Mouse (Mus musculus) left cerebral cortex, adult 2 months (tissue): ENCODE results near the gene Mast3. TPM values are rescaled to one million over a fixed set of nuclear protein-coding genes. Genes with fewer than 3 reads are reported as not detected.
A peak's percentile ranks its signal among the peaks of the same experiment; 100 is the strongest.

Experiments
- DNase-seq, 2 experiments: peaks; one replicate each; pipeline ENCODE4 v3.0.0; 2021 to 2022; ENCODE audit warnings: low spot score in 2 of 2, mixed read lengths in 1 of 2; ENCODE audit errors: extremely low spot score in 1 of 2
- H3K27ac ChIP-seq: fragments of 200-600 bp; 2 replicates; pipeline ENCODE4 v1.8.1; 2022
- H3K4me3 ChIP-seq: fragments of 200-600 bp; 2 replicates; pipeline ENCODE4 v1.8.1; 2022
- CTCF ChIP-seq: fragments of 200-600 bp; IDR thresholded peaks from 2 replicates; pipeline ENCODE4 v1.8.1; 2022; ENCODE audit warnings: antibody characterized with exemption, mild to moderate bottlenecking, moderate library complexity
- intact Hi-C: fragments of 180-260 bp; cut with DNase I; formaldehyde crosslinking; loops from one replicate; pipeline ENCODE4 v1.15.1; 2025
- total RNA-seq, 2 experiments: library from RNA; stranded (reverse); gene quantifications; 2 replicates each; pipeline ENCODE4 v1.2.3; 2021

Gene Mast3
- total RNA-seq, 2 experiments from 2014 or later, result 369 to 386 TPM

DNA sequence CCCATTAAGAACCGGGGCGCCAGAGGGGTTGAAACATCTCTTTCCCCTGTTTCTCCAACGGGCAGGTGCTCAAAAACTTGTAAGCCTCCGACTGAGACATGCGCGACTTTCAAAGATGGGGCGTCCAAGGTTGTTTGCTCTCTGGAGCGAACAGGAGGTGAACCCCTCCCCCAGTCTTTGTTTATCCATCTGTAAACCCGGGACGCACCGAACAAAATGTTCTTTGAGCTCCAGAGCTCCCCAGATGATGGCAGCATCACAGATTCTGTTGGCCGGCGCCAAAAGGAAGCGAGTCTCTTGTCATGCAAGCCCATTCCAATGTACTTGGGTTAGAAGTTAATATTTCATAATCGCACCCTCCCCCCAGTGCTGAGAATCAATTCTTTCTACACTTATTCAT lies 6.6 kb downstream of the Mast3 start:
- no peak for DNase-seq
- Histone ChIP-seq H3K27ac (peak overlapping the region; percentile 88), H3K4me3 (peak overlapping the region; percentile 67)
- TF ChIP-seq CTCF, result no peak; the same call in 1 of the 2 replicates
- intact Hi-C loops, result no loop called here

- intact Hi-C loops, result no loop called here
- Histone ChIP-seq H3K4me3 (peak overlapping the region; percentile 67), H3K27ac (peak overlapping the region; percentile 88)
- TF ChIP-seq CTCF, result no peak
- DNase-seq, result peak; percentile 83 to 88
These were observed 7.5 kb downstream of the Mast3 start for GRCm38 (mm10) chr8:70797081-70798070.

DNA sequence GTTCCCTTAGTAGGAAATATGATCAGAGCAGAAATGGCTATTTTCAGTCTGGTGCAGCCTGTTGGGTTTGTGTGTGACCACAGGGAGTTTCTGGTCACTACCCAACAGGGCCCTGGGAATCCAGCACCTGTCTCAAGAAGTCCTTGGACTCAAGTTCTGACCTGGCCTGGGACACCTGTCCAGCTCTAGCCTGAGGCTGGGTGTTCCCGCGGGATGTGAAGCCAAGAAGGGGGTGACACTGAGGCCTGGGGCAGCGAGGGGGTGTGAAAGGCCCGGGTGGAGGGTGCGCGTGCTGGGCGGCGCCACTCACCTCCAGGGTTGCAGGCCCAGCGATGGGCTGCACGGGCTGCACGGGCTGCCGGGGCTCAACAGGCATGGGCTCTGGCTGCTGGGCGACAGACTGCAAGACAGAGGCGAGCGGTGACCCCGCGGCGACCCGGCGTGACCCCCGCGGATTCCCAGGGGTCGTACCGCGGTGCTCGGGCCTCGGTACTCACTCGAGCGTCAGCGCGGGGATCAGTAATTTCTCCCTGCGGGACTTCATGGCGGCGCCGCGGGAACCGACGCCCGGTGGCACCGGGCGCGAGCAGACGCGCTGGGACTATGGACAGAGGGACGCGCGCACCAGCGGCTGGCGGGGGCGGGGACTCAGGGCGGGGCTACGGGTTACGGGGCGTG lies 8.3 kb downstream of the Mast3 start:
- peak overlapping the region; percentile 67 for H3K4me3 ChIP-seq
- peak overlapping the region; percentile 70 for H3K27ac ChIP-seq
- no peak for TF ChIP-seq CTCF
- peak in 1 of 2 experiments; percentile 50 for DNase-seq
- intact Hi-C loops, result no loop called here

DNA sequence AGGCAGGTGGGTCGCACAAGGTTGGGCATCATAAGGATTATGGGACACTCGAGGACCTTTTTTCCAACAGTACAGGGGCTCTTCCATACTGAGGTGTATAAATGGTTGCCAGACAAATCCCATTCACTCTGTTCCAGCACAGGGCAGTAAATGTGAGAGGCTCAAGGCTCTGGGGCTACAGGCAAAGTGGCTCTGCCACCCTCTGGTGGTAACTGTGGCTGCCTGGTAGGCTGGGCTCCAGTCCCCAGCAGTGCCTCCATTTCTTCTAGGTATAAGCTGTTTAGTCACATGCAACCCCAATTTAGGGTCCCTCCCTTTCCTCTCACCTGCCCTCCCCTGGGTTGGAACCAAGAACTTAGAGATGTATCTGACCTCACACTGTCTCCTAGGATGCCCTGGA lies 9.5 kb downstream of the Mast3 start:
- Histone ChIP-seq H3K27ac (0 out of 2 replicates have a peak overlapping the region, but pooled peaks have one; percentile 11), H3K4me3 (no peak overlapping the region)
- TF ChIP-seq CTCF, result peak; percentile 36
- intact Hi-C loops, result no loop called here
- DNase-seq, result no peak

DNA sequence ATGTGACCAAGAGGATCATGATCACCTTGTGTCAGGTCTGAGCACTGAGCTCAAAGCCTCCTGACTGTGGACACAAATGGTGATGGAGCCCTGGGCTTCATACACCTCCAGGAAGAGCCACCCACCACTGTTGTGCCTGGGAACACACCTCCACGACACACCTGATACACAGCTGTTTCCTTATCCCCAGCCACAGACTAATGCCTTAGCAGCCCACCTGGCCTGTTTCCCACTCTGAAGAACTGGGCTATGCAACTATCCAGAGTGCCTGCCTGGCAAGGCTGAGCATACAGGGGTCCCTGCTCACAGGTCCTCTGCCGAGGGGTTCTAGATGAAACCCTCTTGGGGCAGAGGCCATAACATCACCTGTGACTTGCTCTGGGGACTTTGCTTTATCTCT lies 10.6 kb downstream of the Mast3 start:
- Histone ChIP-seq H3K27ac (no peak overlapping the region; the same call in 1 of the 2 replicates), H3K4me3 (no peak overlapping the region)
- intact Hi-C loops, result no loop called here
- TF ChIP-seq CTCF, result no peak
- DNase-seq, result no peak

GRCm38 (mm10) chr8:70792700-70793099 lies 12.2 kb downstream of the Mast3 start:
- Histone ChIP-seq H3K4me3 (peak overlapping the region; percentile 85), H3K27ac (peak overlapping the region; percentile 64)
- peak in 1 of 2 experiments; percentile 70 for DNase-seq
- no peak for TF ChIP-seq CTCF
- intact Hi-C loops, result no loop called here

GRCm38 (mm10) chr8:70791975-70792691 lies 12.7 kb downstream of the Mast3 start:
- intact Hi-C loops, result no loop called here
- TF ChIP-seq CTCF, result no peak; the same call in 1 of the 2 replicates
- Histone ChIP-seq H3K27ac (peak overlapping the region; percentile 84), H3K4me3 (peak overlapping the region; percentile 85)
- DNase-seq, result peak; percentile 96 to 97

DNA sequence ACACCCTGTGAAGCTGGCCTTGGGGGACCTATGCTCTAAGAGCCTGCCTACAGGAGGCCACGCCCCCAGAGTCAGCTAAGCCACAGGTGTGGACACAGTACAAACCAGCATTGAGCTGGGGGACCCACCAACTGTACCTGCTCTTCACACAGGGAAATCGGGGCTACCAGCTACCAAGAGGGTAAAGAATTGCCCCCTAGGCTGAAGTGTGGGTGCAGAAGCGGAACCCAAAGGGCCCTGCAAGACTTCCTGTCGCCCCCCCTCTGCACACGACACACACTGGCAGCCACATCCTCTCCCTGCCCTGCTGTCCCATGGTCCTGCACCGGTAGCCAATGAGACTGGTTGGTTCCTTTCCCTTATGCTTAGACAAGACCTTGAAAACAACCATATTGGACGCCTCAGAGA lies 13.6 kb downstream of the Mast3 start:
- no peak for TF ChIP-seq CTCF
- DNase-seq, result no peak
- peak overlapping the region; percentile 85 for H3K4me3 ChIP-seq
- intact Hi-C loops, result no loop called here
- peak overlapping the region; percentile 84 for H3K27ac ChIP-seq

GRCm38 (mm10) chr8:70790846-70791245 lies 14.0 kb downstream of the Mast3 start:
- TF ChIP-seq CTCF, result no peak
- peak in 1 of 2 experiments; percentile 69 for DNase-seq
- Histone ChIP-seq H3K27ac (peak overlapping the region; percentile 84), H3K4me3 (peak overlapping the region; percentile 85)
- intact Hi-C loops, result no loop called here

DNA sequence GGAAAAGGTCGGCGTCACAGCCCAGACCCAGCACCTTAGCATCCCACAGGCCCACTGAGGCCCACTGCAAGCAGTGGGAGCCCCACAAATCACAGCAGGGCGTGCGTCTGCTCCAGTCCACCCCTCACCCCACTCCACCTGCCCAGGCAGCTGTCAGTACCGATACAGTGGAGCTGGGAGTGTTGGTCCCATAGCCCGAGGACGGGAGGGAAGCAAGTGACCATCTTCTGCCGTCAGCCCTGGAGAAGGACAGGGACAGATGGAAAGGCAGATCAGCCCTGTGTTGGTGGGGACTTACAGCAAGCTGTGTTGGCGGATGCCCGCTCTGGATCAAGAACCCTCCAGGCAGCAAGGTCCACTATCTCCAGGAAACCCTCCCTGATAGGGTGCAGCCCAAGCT lies 15.8 kb downstream of the Mast3 start:
- peak overlapping the region; percentile 84; the same call in 1 of the 2 replicates for H3K27ac ChIP-seq

DNA sequence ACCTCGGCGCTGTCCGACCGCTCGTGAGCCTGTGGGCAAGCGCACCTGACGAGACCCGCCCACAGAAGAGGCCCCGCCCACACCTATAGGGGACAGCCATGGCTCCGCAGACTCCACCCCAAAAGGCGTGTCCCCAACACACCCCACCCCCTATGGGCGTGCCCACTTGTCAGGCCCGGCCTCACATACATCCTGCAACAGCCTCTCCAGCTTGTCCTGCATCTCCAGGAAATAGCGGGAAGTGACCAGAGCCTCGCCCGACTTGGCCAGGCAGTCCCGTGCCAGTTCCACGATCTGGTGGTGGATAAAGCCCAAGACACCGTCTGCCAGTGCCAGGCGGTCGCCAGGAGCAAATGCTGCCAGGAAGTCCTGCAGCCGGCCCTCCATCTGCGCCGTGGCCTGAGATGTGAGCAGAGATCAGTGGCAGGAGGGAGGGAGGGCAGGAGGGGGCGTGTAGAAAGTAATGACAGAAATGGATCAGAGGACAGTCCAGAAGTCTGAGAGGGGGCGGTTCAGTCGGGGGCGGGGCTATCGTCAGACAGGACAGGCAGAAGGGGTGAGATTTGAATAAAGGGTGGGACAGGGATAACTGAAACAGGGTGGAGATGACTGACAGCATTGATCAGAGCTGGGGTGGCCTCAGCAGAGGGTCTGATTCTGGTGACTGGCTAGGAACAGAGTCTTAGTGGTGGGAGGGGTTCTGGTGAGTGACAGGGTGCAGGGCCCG lies 16.8 kb downstream of the Mast3 start:
- intact Hi-C loops, result no loop called here
- Histone ChIP-seq H3K27ac (peak overlapping the region; percentile 32; the same call in 1 of the 2 replicates), H3K4me3 (no peak overlapping the region)
- TF ChIP-seq CTCF, result no peak
- no peak for DNase-seq

More for the DNA sequence above, 15.8 kb downstream of the Mast3 start:
- intact Hi-C loops, result no loop called here
- no peak for TF ChIP-seq CTCF
- DNase-seq, result no peak
- H3K4me3 ChIP-seq, result no peak overlapping the region
